Mouse (Mus musculus) small intestine, adult 2 months (tissue): Measurements from ENCODE around the gene Nr2c2ap.
A peak's percentile ranks its signal among the peaks of the same experiment; 100 is the strongest.

Source experiments
- CTCF ChIP-seq: fragments of 200-500 bp; IDR thresholded peaks from 2 replicates; pipeline ENCODE4 v1.5.1; 2012; ENCODE audit warnings: low read depth, mild to moderate bottlenecking, control low read depth, inconsistent platforms, low read length, moderate library complexity, mixed read lengths; ENCODE audit not compliant: insufficient replicate concordance, insufficient read length; ENCODE audit errors: extremely low read depth
- POLR2A ChIP-seq: fragments of 200-500 bp; IDR thresholded peaks from 2 replicates; pipeline ENCODE4 v1.6.1; 2012; ENCODE audit warnings: low read depth, mild to moderate bottlenecking, control low read depth, inconsistent platforms, low read length, moderate library complexity

DNA sequence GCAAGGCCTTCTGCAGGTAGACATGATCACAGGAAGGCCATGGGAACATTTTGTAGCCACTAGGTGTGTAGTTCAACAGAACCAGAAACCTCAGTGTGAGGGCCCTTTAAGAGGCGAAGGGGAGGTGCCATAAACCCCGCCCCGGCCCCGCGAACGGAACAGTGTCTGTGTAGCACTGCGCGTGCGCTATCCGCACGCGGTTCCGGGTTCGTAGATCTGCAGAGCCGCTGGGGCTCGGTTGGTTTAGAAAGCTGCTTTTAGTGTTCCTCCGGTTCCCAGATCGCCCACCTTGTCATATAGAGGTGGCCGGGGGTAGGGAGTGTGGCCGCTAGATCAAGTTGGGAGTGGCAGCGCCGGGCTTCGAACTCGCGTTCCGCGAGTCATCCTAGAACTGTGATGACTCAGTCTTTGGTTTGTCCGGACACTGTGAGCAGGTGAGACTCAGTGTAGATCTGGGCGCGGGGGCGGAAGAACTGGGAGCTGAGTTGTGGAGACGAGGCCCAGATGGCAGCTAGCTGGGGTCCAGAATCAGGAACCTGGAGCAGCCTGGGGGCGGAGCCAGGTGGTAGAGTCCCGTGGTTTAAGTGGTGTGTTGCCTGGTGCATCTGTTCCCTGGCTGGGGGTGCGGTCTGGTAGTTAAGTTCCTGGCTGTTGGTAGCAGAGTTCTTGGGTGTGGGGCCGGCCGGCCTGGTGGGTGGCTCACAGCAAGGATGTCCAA, at the start of gene Nr2c2ap:
- TF ChIP-seq POLR2A (peak; percentile 66; the same call in 1 of the 2 replicates), CTCF (0 out of 2 replicates have a peak, but pooled peaks have one; percentile 16)
